Mouse (Mus musculus) spleen, adult 2 months (tissue): ENCODE measurements around the gene Mbnl1. TPM values are rescaled to one million over a fixed set of nuclear protein-coding genes. Genes with fewer than 3 reads are reported as not detected.

Experiments
- DNase-seq, 2 experiments: peaks; one replicate each; pipeline versions ENCODE4 v3.0.0 to v3.0.0-alpha.2; 2012 to 2021; ENCODE audit warnings: low spot score in 2 of 2, low read depth in 1 of 2
- H3K27ac ChIP-seq: fragments of 200-500 bp; 2 replicates; pipeline ENCODE4 v1.5.1; 2012; ENCODE audit warnings: low read length, inconsistent platforms; ENCODE audit not compliant: insufficient read depth
- H3K27me3 ChIP-seq: fragments of 200-500 bp; 2 replicates; pipeline ENCODE4 v1.6.1; 2012; ENCODE audit warnings: mild to moderate bottlenecking, moderate library complexity, low read length, inconsistent platforms; ENCODE audit not compliant: control insufficient read depth, insufficient read depth
- H3K36me3 ChIP-seq: fragments of 200-500 bp; 2 replicates; pipeline ENCODE4 v1.6.1; 2012; ENCODE audit warnings: mild to moderate bottlenecking, low read length, inconsistent platforms; ENCODE audit not compliant: control insufficient read depth, insufficient read depth
- H3K4me1 ChIP-seq: fragments of 200-500 bp; 2 replicates; pipeline ENCODE4 v1.6.1; 2011; ENCODE audit warnings: inconsistent platforms; ENCODE audit not compliant: control insufficient read depth, insufficient read depth, insufficient read length
- H3K4me3 ChIP-seq: fragments of 200-500 bp; 2 replicates; pipeline ENCODE4 v1.5.1; 2011; ENCODE audit warnings: mild to moderate bottlenecking, inconsistent platforms; ENCODE audit not compliant: insufficient read depth, insufficient read length; ENCODE audit errors: extremely low read depth
- CTCF ChIP-seq: fragments of 200-500 bp; IDR thresholded peaks from 2 replicates; pipeline ENCODE4 v1.5.1; 2011; ENCODE audit warnings: mild to moderate bottlenecking, inconsistent platforms; ENCODE audit not compliant: insufficient read depth, insufficient read length, insufficient replicate concordance; ENCODE audit errors: extremely low read depth
- POLR2A ChIP-seq: fragments of 200-500 bp; IDR thresholded peaks from 2 replicates; pipeline ENCODE4 v1.6.1; 2011; ENCODE audit warnings: low read depth, low read length, inconsistent platforms
- WGBS: fragments of 180-500 bp; shearing (Covaris S2); methylation state at CpG from one replicate; pipeline ENCODE4 v1.1.7; 2018; 5-methylcytosine and 5-hydroxymethylcytosine counted together
- polyA plus RNA-seq: library from polyadenylated mRNA; depleted of rRNA; stranded (reverse); fragments of >200 nt; gene quantifications from 2 replicates; pipeline ENCODE4 v1.2.3, GENCODE M21; 2012

Gene Mbnl1
- polyA plus RNA-seq, 1 experiment = 159 TPM

DNA sequence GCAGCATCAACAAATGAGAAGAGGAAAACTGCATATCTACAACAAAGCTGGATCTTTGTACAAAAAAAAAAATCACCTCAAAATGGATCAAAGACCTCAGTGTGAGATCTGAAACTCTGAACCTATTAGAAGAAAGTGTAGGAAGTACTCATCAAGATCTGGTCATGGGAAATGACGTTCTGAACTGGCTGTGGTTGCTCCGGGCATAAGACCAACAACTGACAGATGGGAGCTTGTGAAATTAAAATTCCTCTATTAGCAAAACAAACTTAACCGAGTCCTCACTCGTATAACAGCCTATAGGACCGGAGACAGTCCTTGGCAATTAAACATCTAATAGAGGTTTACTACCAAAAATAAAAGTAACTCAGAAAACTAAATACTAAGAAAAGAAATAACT is 166.5 kb downstream of the Mbnl1 start:
- 42% methylated on average over 5 of the region's 5 CpGs for WGBS
- no peak overlapping the region for H3K4me3 ChIP-seq
- no peak overlapping the region for H3K27ac ChIP-seq
- DNase-seq = no peak
- no peaks in the 10 kb centered on the region for H3K4me1 ChIP-seq
- H3K27me3 ChIP-seq = no peaks in the 10 kb centered on the region
- TF ChIP-seq POLR2A = no peak
- no peak for TF ChIP-seq CTCF
- H3K36me3 ChIP-seq = no peaks in the 10 kb centered on the region

DNA sequence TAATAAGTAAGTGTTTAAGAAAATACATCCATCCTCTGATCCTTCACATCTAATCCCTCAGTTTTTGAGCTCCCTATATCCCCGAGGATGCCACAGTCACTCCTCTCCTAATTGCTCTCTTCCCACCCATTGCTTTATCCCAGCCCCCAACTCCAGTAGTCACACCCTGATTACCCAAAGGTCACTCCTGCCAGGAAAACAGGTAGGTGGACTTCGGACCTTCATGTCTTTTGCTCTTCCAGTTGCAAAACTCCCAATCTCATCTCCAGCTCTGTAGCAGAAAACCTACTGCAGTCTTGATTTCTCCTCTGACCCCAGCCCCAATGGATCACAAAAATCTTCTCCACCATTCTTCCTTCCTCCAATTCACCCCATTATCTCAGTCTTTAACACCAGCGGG is 169.6 kb downstream of the Mbnl1 start:
- WGBS = 80% methylated on average over 3 of the region's 3 CpGs
- DNase-seq = no peak
- Histone ChIP-seq H3K27ac (no peak overlapping the region), H3K27me3 (no peaks in the 10 kb centered on the region), H3K4me1 (no peaks in the 10 kb centered on the region), H3K36me3 (no peaks in the 10 kb centered on the region), H3K4me3 (no peak overlapping the region)
- TF ChIP-seq CTCF = no peak
- TF ChIP-seq POLR2A = no peak

DNA sequence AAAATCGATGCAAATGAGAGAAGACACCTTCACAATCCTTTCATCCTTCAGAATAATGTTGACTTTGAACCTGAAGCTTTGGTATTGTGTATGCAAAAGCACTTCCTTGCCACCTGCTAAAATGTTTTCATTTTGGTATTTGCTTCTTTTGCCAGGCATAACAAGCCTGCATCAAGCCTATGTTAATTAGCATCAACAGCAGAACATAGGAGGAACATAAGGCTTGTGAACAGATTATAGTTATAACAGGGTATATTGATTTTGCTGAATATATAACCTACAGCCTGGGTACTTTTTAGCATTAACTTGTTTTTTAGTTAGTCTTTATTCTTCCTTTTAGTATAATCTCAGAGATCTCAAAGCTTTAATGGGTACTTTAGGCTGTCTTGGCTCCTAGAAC is 172.9 kb downstream of the Mbnl1 start:
- no peak for TF ChIP-seq CTCF
- no peak for TF ChIP-seq POLR2A
- no peak for DNase-seq
- H3K27ac ChIP-seq = no peak overlapping the region
- no peaks in the 10 kb centered on the region for H3K4me1 ChIP-seq
- 91% methylated on average over 1 of the region's 1 CpGs for WGBS
- H3K27me3 ChIP-seq = no peaks in the 10 kb centered on the region
- H3K4me3 ChIP-seq = no peak overlapping the region
- no peaks in the 10 kb centered on the region for H3K36me3 ChIP-seq

DNA sequence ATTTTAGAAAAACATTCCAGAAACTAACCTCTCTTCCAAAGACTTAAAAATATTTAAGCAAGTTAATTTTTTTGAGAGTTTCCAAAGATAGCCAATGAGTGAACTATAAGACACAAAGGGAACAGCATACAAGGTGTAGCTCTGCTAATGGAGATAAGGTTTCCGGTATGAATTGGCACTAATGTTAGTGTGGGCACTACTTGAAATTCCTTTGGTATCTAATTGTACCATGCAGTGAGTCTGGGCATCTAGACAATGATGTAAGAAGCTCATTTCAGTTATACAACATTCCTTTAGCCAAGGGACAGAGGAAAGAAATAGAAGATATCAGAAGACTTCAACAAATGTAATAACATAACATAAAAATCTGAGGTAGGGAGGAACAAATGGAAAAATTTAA is 175.7 kb downstream of the Mbnl1 start:
- no peak overlapping the region for H3K27ac ChIP-seq
- no peaks in the 10 kb centered on the region for H3K36me3 ChIP-seq
- no peak overlapping the region for H3K4me3 ChIP-seq
- no peaks in the 10 kb centered on the region for H3K27me3 ChIP-seq
- 74% methylated on average over 1 of the region's 1 CpGs for WGBS
- TF ChIP-seq POLR2A = no peak
- TF ChIP-seq CTCF = no peak
- DNase-seq = no peak
- H3K4me1 ChIP-seq = no peaks in the 10 kb centered on the region

DNA sequence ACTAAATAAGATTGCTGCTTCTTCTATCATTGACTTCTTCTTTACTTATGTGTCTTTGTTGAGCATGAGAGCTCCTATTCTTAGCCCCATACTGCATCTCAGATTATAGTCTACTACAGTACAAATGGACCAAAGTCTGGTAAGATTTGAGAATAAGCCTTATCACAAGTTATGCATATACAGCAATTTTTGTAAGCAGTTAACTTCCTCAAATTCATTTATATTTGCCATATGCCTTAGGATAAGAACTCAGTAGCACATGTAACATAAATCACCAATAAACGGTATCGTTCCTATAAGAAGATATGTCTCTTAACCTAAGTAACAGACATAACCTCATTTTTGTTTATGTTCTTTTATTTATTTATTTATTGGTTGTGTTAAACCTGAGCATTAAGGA is 188.1 kb downstream of the Mbnl1 start:
- 90% methylated on average over 2 of the region's 2 CpGs for WGBS
- TF ChIP-seq CTCF (no peak), POLR2A (no peak)
- no peak overlapping the region for H3K27ac ChIP-seq

More for the DNA sequence above, 188.1 kb downstream of the Mbnl1 start:
- DNase-seq = no peak
- H3K27me3 ChIP-seq = no peaks in the 10 kb centered on the region
- H3K36me3 ChIP-seq = no peaks in the 10 kb centered on the region
- H3K4me1 ChIP-seq = no peaks in the 10 kb centered on the region
- H3K4me3 ChIP-seq = no peak overlapping the region
